Mouse (Mus musculus) hindbrain, embryonic 15.5 days (tissue): Measurements from ENCODE around the gene Nif3l1. TPM values are rescaled to one million over a fixed set of nuclear protein-coding genes. Genes with fewer than 3 reads are reported as not detected.

ENCODE experiments used
- ATAC-seq: fragments of 200-750 bp; cut with Nextera tagmentation; 2 replicates; pipeline ENCODE4 v1.8.0; 2017; ENCODE audit warnings: low read depth, moderate number of reproducible peaks, moderate TSS enrichment; ENCODE audit not compliant: low FRiP score
- H3K27ac ChIP-seq: fragments of 300-500 bp; sonication (generic); replicated peaks from 2 replicates; pipeline ENCODE4 v1.5.1; 2015; ENCODE audit warnings: mild to moderate bottlenecking, inconsistent platforms
- H3K27me3 ChIP-seq: fragments of 300-500 bp; sonication (generic); 2 replicates; pipeline ENCODE4 v1.6.1; 2015; ENCODE audit warnings: control low read depth, inconsistent platforms
- H3K36me3 ChIP-seq: fragments of 300-500 bp; sonication (generic); 2 replicates; pipeline ENCODE4 v1.6.1; 2015; ENCODE audit warnings: control low read depth, inconsistent platforms
- H3K4me1 ChIP-seq: fragments of 300-500 bp; sonication (generic); replicated peaks from 2 replicates; pipeline ENCODE4 v1.6.1; 2015; ENCODE audit warnings: control low read depth, inconsistent platforms
- H3K4me2 ChIP-seq: fragments of 300-500 bp; sonication (generic); 2 replicates; pipeline ENCODE4 v1.6.1; 2015; ENCODE audit warnings: moderate library complexity, mild to moderate bottlenecking, inconsistent platforms
- H3K4me3 ChIP-seq: fragments of 300-500 bp; sonication (generic); 2 replicates; pipeline ENCODE4 v1.5.1; 2015; ENCODE audit warnings: mild to moderate bottlenecking, inconsistent platforms
- H3K9ac ChIP-seq: fragments of 300-500 bp; sonication (generic); 2 replicates; pipeline ENCODE4 v1.6.1; 2015; ENCODE audit warnings: inconsistent platforms
- H3K9me3 ChIP-seq: fragments of 300-500 bp; sonication (generic); 2 replicates; pipeline ENCODE4 v1.6.1; 2016; ENCODE audit warnings: control low read depth, inconsistent platforms
- WGBS: fragments of 180-500 bp; shearing (Covaris S2); methylation state at CpG from one replicate; pipeline ENCODE4 v1.1.7; 2015; 5-methylcytosine and 5-hydroxymethylcytosine counted together
- polyA plus RNA-seq: library from polyadenylated mRNA; unstranded; fragments of >200 nt; fragmentation: Nextera tagmentation; extraction: Ambion mirVana; gene quantifications from 2 replicates; pipeline ENCODE4 v1.2.1, GENCODE M21; 2015

Gene Nif3l1
- polyA plus RNA-seq, 1 experiment from 2014 or later = 48.7 TPM

GRCm38 (mm10) chr1:58507249-58507648 is 62.3 kb downstream of the Nif3l1 start:
- no peak for ATAC-seq
- Histone ChIP-seq H3K36me3 (peaks cover 6% of the 10 kb centered on the region), H3K9ac (no peak overlapping the region), H3K4me3 (no peak overlapping the region), H3K9me3 (peaks cover 10% of the 10 kb centered on the region; the same call in 1 of the 2 replicates), H3K4me2 (no peak overlapping the region), H3K27me3 (no peaks in the 10 kb centered on the region), H3K4me1 (peaks cover 21% of the 10 kb centered on the region), H3K27ac (no peak overlapping the region)
- WGBS = 99% methylated on average over 3 of the region's 3 CpGs

Other genes with a start within 250 kb of the Nif3l1 start
- 0.31 and 0.41 TPM in 2 replicates for gene Aox4, start 234.8 kb upstream of the Nif3l1 start, polyA plus RNA-seq
- 0.03 and 0.04 TPM in 2 replicates for gene Aox2, start 166.8 kb upstream of the Nif3l1 start, polyA plus RNA-seq
- 314 and 328 TPM in 2 replicates for gene Bzw1, start 52.3 kb upstream of the Nif3l1 start, polyA plus RNA-seq
- 145 and 151 TPM in 2 replicates for gene Clk1, start 21.1 kb upstream of the Nif3l1 start, polyA plus RNA-seq
- gene Ppil3, start 335 bp downstream of the Nif3l1 start, polyA plus RNA-seq = 51.8 and 52.4 TPM in 2 replicates
- 21.7 and 22.3 TPM in 2 replicates for gene Orc2, start 60.0 kb downstream of the Nif3l1 start, polyA plus RNA-seq
- 12.9 and 14.5 TPM in 2 replicates for gene Fam126b, start 141.2 kb downstream of the Nif3l1 start, polyA plus RNA-seq
- gene Ndufb3, start 141.2 kb downstream of the Nif3l1 start, polyA plus RNA-seq = 174 and 195 TPM in 2 replicates